Mouse (Mus musculus) 3134 (cell line): ENCODE measurements at regions not wholly inside any gene's neighbourhood (a gene's known extent, or its start where the extent isn't known, plus 50 kb on each side); places are given as distances from the start of the nearest gene placed in this dataset.

Experiments
- DNase-seq: peaks from one replicate; pipeline ENCODE4 v3.0.0-alpha.2; 2011; ENCODE audit warnings: low spot score; ENCODE audit not compliant: insufficient read length; ENCODE audit errors: extremely low read depth

DNA sequence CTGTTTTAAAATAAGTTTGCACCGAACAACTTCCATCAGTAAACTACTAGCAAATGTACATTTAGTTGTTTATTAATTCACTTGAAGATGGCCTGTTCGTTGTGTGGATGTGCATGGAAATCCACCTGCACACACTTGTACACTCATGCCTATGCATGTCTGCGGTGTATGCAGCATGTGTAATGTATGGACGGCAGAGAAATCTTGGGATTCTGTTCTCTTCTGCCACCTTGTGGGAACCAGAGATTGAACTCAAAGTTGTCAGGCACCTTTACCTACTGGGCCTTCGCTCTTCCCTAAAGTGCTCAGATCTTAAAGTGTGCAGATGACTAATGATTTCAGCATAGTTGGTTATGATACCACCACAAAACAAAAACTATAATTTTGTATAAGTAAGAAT, 137.4 kb downstream of the Kitl start:
- no peak for DNase-seq

DNA sequence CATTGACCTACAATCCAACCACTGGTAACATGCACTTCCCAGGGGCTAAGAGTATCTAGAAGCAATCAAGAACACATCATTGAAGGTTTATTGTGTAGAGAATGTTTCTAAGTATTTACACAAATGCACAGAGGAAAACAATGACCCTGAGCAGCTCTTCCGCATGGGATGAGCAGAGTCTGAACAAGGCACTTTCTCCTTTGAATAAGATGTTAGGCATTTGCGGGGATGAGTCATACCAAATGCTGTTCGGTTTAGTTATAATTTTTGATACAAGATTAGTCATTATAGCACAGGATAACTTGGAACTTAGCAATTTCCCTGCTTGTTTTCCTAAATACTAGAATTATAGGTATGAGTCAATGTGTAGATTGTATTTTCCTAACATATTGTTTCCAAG, 137.9 kb downstream of the Kitl start:
- DNase-seq, result no peak

DNA sequence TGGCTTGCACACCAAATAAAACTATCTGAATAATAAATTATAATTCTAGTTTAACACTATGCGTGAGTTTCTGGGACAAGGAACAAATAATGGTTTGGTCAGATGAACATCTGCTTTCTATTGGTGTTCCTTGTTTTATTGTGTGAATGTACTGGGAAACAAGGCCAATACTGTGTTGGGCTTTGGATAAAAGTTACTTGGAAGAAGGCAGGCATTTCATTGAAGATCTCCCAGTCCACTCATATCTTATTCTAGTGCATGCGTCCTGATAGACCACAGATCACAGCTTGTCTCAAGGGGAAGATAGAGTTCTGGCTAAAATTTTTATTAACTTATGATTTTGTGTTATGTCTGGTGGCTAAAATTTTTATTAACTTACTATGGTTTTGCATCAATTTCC, 140.1 kb downstream of the Kitl start:
- DNase-seq, result no peak

DNA sequence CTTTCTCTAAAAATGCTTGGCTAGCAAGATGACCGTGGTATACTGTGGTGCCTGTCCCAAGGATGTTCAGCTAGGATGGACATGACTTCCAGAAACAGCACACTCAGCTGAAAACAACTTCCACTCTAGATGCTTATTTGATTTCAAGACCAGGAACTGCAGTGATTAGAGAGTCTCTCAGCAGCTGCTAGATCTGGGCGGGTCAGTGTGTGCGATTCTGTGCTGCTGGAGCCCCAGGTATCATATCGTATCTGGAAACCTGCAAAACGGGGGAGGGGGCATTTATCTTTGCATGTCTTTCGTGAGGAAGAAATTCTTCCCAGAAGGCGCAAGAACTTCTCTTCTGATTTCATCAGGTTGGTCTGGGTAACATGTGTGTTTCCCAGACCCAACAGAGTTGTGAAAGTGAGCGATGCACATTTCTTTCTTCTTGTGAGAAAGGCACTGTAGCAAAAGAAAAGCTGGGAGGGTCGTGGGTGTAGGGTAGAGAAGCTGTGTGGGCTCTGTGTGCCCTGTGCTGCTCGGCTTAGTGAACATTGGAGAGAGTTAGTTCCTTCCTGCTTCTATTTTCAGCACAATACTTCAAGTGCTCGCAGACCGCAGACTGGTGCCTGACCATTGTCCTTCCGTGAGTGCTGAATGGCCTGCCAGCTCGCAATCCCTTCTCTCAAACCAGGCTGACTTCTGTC, 144.6 kb downstream of the Kitl start:
- no peak for DNase-seq

DNA sequence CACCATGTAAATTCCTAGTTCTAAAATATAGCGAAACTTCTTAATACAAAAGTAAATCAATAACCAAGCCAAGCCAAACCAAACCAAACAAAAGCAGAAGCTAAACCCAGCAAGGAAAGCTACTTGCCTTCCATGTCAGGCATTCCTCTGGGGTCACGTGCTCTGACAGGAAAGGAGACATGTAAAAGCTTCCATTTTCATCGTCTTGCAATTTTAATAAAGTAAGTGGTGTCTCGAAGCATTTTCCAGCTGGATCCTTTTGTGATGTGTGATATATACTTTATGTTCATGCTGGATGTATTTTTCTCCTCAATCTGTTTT, 145.1 kb downstream of the Kitl start:
- DNase-seq, result no peak

DNA sequence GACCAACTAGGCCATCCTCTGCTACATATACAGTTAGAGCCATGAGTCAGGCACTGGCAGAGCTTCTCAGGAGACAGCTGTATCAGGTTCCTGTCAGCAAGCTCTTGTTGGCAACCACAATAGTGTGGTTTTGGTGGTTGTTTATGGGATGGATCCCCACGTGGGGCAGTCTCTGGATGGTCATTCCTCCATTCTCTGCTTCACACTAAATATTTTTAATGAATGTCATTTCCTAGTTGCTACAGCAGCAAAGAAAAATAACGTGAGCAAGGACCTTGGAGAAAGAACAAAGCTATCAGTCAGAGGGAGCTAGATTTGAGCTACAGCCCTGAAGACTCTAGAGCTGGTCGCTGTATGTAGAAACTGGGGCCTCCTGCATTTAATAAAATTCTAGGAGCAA, 145.7 kb downstream of the Kitl start:
- DNase-seq, result peak; percentile 71

DNA sequence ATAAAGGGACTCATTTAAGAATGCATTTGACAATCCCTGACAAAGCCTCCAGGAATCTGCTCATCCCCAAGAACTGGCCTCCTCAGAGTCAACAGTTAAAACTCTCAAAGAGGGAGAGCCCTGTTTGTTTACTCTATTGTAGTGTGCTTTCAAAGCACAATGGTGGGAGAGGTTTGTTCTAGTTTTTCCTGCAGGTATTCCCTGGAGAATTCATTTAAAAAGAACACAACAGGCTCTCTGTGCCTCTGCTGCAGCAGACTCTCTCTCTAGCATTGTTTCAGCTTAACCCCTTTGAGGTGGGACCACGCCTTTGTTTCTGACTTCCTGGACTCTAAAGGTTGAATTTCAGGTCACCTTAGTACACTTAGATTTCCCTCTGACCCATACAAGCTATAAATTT, 149.1 kb downstream of the Kitl start:
- no peak for DNase-seq

DNA sequence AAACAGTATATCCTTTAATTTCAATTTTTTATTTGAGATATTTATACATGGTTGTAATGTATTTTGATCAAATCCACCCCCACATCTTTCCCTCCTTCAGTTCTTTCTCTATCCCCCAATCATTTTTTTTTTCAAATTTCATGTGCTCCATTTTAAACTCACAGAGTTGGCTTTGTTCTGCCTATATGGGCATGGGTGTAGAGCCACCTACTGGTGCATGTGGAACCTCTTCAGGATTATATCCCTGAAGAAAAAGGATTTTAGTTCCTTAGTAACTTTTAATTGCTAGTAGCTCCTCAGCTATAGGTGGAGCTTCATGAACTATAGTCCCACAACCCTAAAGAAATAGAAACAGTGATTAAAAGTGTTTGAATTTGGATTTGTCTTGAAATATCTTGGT, 155.4 kb downstream of the Kitl start:
- no peak for DNase-seq

DNA sequence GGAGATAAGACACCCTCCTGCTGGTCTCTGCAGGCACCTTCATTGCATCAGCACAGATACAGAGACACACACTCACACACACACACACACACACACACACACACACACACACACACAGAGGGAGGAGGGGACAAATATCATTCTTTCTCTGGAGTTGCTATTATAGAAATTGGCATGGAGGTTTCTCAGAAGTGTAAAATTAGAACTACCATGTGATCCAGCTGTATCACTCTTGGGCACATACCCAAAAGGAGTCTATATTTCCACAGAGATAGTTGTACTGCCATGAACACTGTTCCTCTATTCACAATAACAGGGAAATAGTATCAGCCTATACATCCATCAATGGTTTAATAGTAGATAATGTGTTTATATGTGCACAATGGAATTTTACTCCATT, 137.8 kb upstream of the Gm4301 start:
- no peak for DNase-seq

DNA sequence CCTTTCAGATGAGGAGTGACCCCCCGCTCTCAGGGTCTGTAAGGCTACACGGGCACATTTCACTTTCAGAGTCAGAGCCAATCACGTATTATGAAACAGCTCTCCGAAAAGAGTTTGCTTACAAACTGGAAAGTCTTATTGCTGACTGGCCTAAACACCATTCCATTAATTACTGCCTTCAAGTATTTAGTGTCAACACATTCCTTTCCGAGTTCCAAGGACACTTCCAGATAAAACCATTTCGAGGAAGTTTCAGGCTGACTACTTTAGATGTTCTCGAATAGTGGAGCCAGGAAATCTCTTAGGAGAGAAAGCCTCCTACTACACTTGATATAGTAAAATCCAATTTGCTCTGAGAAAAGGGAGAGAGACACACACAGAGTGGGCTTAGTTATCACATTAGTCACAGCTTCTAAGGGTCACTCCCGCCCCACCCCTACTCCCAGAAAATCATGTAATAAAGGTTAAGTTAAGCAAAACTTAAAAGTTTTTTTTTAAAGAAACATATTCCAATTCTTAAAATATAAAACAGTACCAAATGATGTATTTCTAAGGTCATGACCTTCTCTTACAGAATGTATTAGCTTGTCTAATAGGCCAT, 136.3 kb upstream of the Gm4301 start:
- no peak for DNase-seq

DNA sequence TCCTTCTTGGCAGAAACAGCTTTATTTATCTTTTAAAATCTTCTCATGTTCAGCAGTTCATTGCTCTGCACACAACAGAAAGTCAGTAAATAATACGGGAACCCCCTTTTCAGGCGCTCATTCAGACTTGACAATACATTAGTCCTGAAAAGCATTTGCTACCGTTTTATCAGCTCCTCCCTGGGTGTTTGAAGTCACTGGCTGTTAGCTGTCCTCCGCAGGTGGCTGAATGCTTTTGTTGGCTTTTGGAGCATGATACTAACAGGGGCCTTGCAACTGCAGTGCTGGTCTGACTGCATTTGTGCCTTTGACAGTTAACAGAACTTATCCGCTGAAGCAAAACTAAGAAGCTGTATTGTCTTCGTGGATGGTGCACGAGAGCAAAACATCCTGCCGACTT, 135.0 kb upstream of the Gm4301 start:
- DNase-seq, result no peak

DNA sequence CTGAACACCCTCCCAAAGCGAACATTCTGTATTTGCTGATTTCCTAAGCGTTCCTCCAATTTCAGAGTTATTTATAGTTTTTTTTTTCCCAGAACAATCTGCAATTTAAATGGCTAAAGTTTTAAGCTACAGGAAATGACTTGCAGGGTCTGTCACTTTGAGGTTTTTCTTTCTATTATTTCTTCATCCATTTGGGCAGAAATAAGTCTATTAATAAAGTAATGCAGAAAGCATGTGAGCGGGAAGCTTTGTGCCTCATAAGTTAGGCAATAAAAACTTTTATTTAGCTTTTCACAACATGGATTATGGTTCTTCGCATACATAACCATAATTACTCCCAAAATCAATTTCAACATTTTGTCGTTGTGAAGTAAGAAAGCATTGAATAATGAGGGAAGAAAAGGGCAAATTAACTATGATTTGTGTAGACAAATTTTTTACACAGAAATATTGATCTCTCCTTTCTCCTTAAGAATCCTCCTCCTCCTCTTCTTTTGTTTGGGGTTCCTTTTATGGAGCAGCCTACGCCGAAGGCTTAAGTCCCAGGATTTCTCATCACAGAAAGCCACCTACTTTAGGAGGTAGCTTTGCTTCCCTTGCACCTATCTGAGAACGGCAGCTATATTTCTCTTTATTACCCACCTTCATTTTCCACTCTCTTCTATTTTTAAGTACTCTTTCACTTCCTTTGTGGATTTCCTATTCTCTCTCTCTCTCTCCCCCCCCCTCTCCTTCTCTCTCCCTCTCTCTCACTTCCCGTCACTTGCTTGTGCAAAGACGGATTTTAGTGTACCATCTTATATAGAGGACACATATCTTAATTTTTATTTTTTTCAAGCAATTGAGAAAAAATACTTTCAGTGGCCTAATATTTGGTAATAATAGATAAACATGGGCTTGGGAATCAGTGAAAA, 128.6 kb upstream of the Gm4301 start:
- DNase-seq, result no peak

DNA sequence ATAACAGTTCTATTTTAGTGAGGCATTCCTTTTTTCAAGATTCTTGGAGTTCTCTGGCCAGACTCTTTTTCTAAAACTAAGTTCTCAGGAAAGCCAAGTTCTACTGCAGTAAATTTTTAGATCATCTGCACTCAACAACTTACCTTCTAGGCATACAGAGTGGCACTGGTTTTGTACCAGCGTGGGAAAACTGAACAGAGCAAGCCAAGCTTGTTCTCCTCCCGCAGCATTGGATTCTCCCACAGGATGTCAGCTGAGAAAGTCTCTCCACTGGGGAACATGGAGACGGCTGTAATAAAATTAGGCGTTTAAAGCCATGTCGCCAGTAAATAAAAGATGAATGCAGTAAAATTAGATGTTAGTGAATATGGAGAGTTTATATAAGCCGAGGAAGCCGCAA, 124.8 kb upstream of the Gm4301 start:
- DNase-seq, result no peak

DNA sequence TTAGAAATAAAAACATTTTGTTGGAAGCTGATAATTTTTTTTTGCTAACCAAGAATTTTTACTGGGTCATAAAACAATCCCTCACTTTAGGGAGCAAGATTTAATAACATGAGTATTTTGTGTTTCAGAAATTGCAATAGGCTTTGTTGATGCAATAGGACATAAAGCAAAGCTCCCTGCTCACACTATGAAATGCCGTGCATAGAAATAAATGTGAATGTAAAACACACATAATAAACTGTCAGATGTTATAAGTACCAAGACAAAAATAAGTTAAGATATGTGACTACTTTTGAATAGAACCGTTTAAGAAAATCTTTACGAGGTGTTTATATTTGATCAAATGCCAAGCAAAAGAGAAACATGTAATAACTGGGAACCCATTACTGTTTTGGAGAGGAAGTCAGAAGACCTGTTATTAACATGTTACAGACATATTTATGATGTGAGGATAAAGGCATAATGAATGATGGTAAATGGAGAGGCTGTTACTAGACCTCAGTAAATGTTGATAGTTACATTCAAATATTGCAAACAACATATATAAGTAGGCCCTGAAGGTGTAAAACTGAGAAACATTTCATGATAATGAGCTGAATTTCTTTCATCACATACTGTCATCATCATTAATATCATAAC, 110.9 kb upstream of the Gm4301 start:
- DNase-seq, result no peak

DNA sequence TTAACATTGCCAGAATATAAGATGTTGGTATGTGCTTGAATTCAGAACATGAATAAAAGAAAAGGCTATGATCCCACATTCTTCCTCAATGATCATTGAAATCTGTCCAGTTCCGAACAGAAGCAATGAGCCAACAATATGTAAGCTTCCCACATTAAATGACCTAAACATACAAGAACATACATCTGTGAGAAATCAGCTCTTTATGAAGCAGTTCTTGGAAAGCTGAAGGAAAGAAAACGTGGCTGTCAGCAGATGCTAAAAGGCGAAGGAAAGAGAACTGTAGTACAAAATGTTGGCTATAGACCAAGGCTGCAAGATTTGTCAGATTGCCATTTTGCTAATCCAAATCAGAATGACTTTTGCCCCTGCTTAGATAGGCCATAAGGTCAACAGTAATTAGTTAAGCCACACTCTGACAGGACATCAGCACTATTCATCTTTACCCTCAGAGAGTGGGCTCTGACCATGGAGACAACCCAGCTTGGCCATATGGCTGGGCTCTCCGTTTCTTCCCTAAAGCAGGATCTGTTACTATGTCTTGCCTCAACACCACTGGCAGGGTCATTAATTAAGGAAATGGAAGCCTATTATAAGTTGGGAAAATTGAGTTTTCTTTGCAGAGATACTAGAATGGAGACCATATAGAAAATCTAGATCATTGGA, 76.1 kb upstream of the Gm4301 start:
- no peak for DNase-seq

DNA sequence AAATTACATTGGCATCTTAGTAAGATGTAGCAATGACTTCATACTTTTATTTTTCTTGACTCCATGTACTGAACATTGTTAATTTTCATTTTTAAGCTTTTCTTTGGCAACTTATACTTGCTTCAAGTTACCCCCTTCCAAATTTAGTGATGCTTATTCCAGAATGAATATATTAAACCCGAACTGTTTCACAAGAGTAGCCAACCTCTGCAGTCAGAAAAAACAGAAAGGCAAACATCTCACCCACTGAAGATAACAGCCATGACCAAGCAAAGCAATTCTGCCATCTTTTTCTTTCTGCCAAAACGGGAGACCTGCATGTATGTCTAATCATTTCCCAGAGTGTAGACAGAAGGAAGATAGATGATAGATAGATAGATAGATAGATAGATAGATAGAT, 72.0 kb upstream of the Gm4301 start:
- DNase-seq, result no peak

DNA sequence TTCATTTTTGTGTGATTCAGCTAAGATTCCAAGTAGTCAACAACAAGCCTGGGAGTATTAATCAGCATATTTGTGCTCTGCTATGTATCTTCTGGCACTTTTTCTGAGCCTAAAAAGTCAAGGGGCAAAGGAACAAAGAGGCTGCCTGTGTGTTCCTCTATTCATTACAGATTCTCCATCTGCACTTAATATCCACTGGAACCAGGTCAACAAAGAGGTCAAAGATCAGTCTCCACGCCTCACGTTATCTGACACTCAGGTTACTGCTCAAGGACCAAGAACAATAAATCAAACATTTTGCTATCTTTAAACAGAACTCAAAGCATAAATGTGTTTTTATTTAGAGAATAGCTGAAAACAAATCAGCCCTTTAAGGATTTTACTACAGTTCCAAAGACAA, 71.4 kb upstream of the Gm4301 start:
- DNase-seq, result no peak

DNA sequence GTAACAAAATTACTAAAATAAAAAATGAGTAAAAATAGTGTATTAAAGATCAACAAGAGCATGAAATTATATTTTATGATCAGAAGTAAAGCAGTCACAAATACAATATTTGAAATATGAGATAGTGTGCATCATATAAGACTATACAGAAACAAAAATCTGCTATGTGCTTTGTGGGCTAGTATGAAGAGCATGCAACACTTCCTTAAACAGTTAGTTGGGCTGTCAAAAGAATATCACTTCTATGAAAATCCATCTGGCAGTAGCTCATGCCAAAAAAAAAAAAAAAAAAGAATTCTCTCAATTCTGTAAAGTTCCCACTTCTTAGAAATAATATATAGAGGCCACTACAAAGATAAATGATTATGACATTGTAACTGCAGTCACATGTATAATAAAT, 53.0 kb upstream of the Gm4301 start:
- DNase-seq, result no peak
